Mouse (Mus musculus): ENCODE measurements around the gene Fzd5.
A peak's percentile ranks its signal among the peaks of the same experiment; 100 is the strongest.

- TF ChIP-seq CTCF (IDR thresholded peaks at IDR 0.05; ENCODE audit: insufficient read depth, low read depth, low read length), result no peak
- TF ChIP-seq POLR2A (IDR thresholded peaks at IDR 0.05; ENCODE audit: insufficient read depth, low read depth, low read length), result peak; percentile 70
These were observed 47.1 kb downstream of the Fzd5 start, which contains the start of gene Ccnyl1 for GRCm38 (mm10) chr1:64690213-64691013.

Data from olfactory bulb, adult 2 months (tissue).